Mouse (Mus musculus) liver, adult 2 months (tissue): ENCODE data around the gene Mrpl16. TPM values are rescaled to one million over a fixed set of nuclear protein-coding genes. Genes with fewer than 3 reads are reported as not detected.

Source experiments
- DNase-seq: peaks from one replicate; pipeline ENCODE4 v3.0.0-alpha.2; 2011; ENCODE audit warnings: low read depth, low spot score; ENCODE audit errors: extremely low read depth
- H3K27ac ChIP-seq: fragments of 200-500 bp; replicated peaks from 2 replicates; pipeline ENCODE4 v1.5.1; 2012; ENCODE audit warnings: low read depth, mild to moderate bottlenecking, control low read depth, inconsistent platforms, low read length; ENCODE audit not compliant: insufficient read depth
- H3K27me3 ChIP-seq: fragments of 200-500 bp; 2 replicates; pipeline ENCODE4 v1.6.1; 2012; ENCODE audit warnings: mild to moderate bottlenecking, moderate library complexity, low read length, inconsistent platforms; ENCODE audit not compliant: control insufficient read depth, insufficient read depth
- H3K36me3 ChIP-seq: fragments of 200-500 bp; 2 replicates; pipeline ENCODE4 v1.6.1; 2012; ENCODE audit warnings: low read length, inconsistent platforms; ENCODE audit not compliant: control insufficient read depth, insufficient read depth
- H3K4me1 ChIP-seq: fragments of 200-500 bp; 2 replicates; pipeline ENCODE4 v1.6.1; 2011; ENCODE audit warnings: low read length; ENCODE audit not compliant: control insufficient read depth, insufficient read depth
- H3K4me3 ChIP-seq: fragments of 200-500 bp; 2 replicates; pipeline ENCODE4 v1.5.1; 2011; ENCODE audit warnings: low read depth, mild to moderate bottlenecking, control low read depth, low read length, moderate library complexity; ENCODE audit not compliant: insufficient read depth
- H3K79me2 ChIP-seq: fragments of 200-500 bp; 2 replicates; pipeline ENCODE4 v1.6.1; 2012; ENCODE audit warnings: inconsistent platforms, mild to moderate bottlenecking, low read length, moderate library complexity; ENCODE audit not compliant: control insufficient read depth, insufficient read depth
- H3K9ac ChIP-seq: fragments of 200-500 bp; 2 replicates; pipeline ENCODE4 v1.6.1; 2012; ENCODE audit warnings: low read depth, mild to moderate bottlenecking, control low read depth, inconsistent platforms, low read length
- CTCF ChIP-seq: fragments of 200-500 bp; IDR thresholded peaks from 2 replicates; pipeline ENCODE4 v1.5.1; 2011; ENCODE audit warnings: low read depth, low read length, control low read depth
- POLR2A ChIP-seq: fragments of 200-500 bp; IDR thresholded peaks from 2 replicates; pipeline ENCODE4 v1.6.1; 2011; ENCODE audit warnings: low read length, control low read depth; ENCODE audit not compliant: insufficient read depth; ENCODE audit errors: extremely low read depth
- WGBS: fragments of 180-500 bp; shearing (Covaris S2); methylation state at CpG from one replicate; pipeline ENCODE4 v1.1.7; 2018; 5-methylcytosine and 5-hydroxymethylcytosine counted together
- polyA plus RNA-seq: library from polyadenylated mRNA; depleted of rRNA; stranded (reverse); fragments of >200 nt; gene quantifications from 2 replicates; pipeline ENCODE4 v1.2.3, GENCODE M21; 2012; rRNA removed
- total RNA-seq: library from RNA; depleted of rRNA; stranded (reverse); fragments of >200 nt; gene quantifications from 2 replicates; pipeline ENCODE4 v1.2.3, GENCODE M21; 2014; rRNA removed

Mrpl16 gene
- total and polyA plus RNA-seq, 2 experiments = 20.6 to 28.8 TPM

- peak overlapping the region; percentile 77 for H3K9ac ChIP-seq
- H3K27ac ChIP-seq = no peak overlapping the region
- no peaks in the 10 kb centered on the region for H3K36me3 ChIP-seq
- no peaks in the 10 kb centered on the region; the same call in 1 of the 2 replicates for H3K4me1 ChIP-seq
- peaks cover 7% of the 10 kb centered on the region; the same call in 1 of the 2 replicates for H3K27me3 ChIP-seq
- H3K79me2 ChIP-seq = no peaks in the 10 kb centered on the region
- WGBS = 1% methylated on average over 83 of the region's 83 CpGs
- no peak for DNase-seq
- TF ChIP-seq POLR2A (no peak), CTCF (no peak)
- peak overlapping the region; percentile 72 for H3K4me3 ChIP-seq
Observed at GRCm38 (mm10) chr19:11818199-11819142, 48.3 kb downstream of the Mrpl16 start.

- no peak for DNase-seq
- Histone ChIP-seq H3K27ac (no peak within 1 kb of the TSS), H3K9ac (peak within 1 kb of the TSS; percentile 77)
Observed at GRCm38 (mm10) chr19:11819143-11819700, 49.0 kb downstream of the Mrpl16 start, which contains the start of gene Stx3. Stx3 (minus strand) TSS chr19:11819403.

GRCm38 (mm10) chr19:11819800-11820199, 49.6 kb downstream of the Mrpl16 start:
- Histone ChIP-seq H3K9ac (no peak overlapping the region), H3K27ac (no peak overlapping the region), H3K79me2 (no peaks in the 10 kb centered on the region), H3K4me1 (no peaks in the 10 kb centered on the region; the same call in 1 of the 2 replicates), H3K27me3 (peaks cover 7% of the 10 kb centered on the region; the same call in 1 of the 2 replicates), H3K36me3 (no peaks in the 10 kb centered on the region), H3K4me3 (no peak overlapping the region)
- 6% methylated on average over 15 of the region's 15 CpGs for WGBS
- TF ChIP-seq CTCF = peak; percentile 67
- TF ChIP-seq POLR2A = no peak
- DNase-seq = no peak

More at GRCm38 (mm10) chr19:11819143-11819700, 49.0 kb downstream of the Mrpl16 start, which contains the start of gene Stx3:
- no peaks in the 10 kb centered on the region for H3K36me3 ChIP-seq
- H3K79me2 ChIP-seq = no peaks in the 10 kb centered on the region
- H3K4me1 ChIP-seq = no peaks in the 10 kb centered on the region; the same call in 1 of the 2 replicates
- 2% methylated on average over 20 of the region's 20 CpGs for WGBS
- peak within 1 kb of the TSS; percentile 72 for H3K4me3 ChIP-seq
- peaks cover 7% of the 10 kb centered on the region; the same call in 1 of the 2 replicates for H3K27me3 ChIP-seq
- no peak for TF ChIP-seq POLR2A
- no peak for TF ChIP-seq CTCF

GRCm38 (mm10) chr19:11820211-11820610, 50.0 kb downstream of the Mrpl16 start:
- Histone ChIP-seq H3K4me3 (no peak overlapping the region), H3K4me1 (no peaks in the 10 kb centered on the region; the same call in 1 of the 2 replicates), H3K27me3 (peaks cover 7% of the 10 kb centered on the region; the same call in 1 of the 2 replicates), H3K79me2 (no peaks in the 10 kb centered on the region), H3K36me3 (no peaks in the 10 kb centered on the region), H3K27ac (no peak overlapping the region), H3K9ac (no peak overlapping the region)
- TF ChIP-seq CTCF = no peak
- TF ChIP-seq POLR2A = no peak
- 33% methylated on average over 6 of the region's 6 CpGs for WGBS
- no peak for DNase-seq

DNA sequence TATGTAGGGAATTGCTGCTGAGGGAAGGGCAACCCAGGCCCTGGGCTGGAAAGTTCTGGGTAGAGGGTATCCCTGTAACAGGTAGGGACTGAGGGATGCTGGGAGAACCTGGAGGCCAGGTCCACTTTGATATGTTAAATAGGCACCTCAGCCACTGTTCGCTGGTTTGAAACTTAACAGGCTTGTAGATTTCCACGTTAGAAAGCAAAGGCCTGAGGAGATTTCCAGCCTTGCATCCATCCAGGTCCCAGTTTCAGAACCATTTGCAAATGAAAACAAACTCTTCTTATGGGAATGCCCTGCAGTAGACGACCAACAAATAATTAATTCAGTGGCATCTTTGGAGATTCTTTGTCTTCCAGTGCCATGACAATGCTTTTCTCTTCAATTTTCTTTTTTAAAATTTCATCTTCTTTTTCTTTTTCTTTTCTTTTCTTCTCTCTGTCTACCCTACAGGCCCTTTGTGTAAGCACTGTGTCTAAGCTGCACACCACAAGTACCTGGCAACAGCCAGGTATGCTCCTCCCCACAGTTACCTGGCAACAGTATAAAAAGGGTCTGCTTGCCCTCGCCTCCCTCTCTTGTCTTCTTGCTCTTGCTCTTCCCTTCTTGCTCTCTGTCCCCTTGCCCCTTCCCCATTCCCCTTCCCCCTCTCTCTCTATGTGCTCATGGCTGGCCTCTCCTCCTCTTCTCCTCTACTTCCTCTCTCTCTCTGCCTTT, 53.3 kb downstream of the Mrpl16 start:
- Histone ChIP-seq H3K9ac (no peak overlapping the region), H3K27ac (no peak overlapping the region), H3K79me2 (no peaks in the 10 kb centered on the region), H3K4me3 (no peak overlapping the region), H3K27me3 (peaks cover 4% of the 10 kb centered on the region; the same call in 1 of the 2 replicates), H3K36me3 (no peaks in the 10 kb centered on the region), H3K4me1 (no peaks in the 10 kb centered on the region)
- 62% methylated on average over 4 of the region's 4 CpGs for WGBS
- DNase-seq = no peak
- TF ChIP-seq CTCF (no peak), POLR2A (no peak)

Other genes starting within 250 kb of the Mrpl16 start
- 3.5 and 3.8 TPM in 2 replicates for gene Ms4a4d, start 233.6 kb upstream of the Mrpl16 start, total RNA-seq
- 3.9 and 7.1 TPM in 2 replicates for gene Ms4a4d, start 233.6 kb upstream of the Mrpl16 start, polyA plus RNA-seq
- 3.9 and 4.5 TPM in 2 replicates for gene Ms4a6d, start 165.5 kb upstream of the Mrpl16 start, total RNA-seq
- 0.82 and 0.85 TPM in 2 replicates for gene Ms4a6d, start 165.5 kb upstream of the Mrpl16 start, polyA plus RNA-seq
- gene Ms4a2, start 146.7 kb upstream of the Mrpl16 start, total RNA-seq = not detected in 2 replicates
- not detected in 2 replicates for gene Ms4a2, start 146.7 kb upstream of the Mrpl16 start, polyA plus RNA-seq
- not detected in 2 replicates for gene Ms4a3, start 129.5 kb upstream of the Mrpl16 start, total RNA-seq
- gene Ms4a3, start 129.5 kb upstream of the Mrpl16 start, polyA plus RNA-seq = not detected in 2 replicates
- gene Oosp2, start 109.8 kb upstream of the Mrpl16 start, total RNA-seq = not detected in 2 replicates
- not detected in 2 replicates for gene Oosp2, start 109.8 kb upstream of the Mrpl16 start, polyA plus RNA-seq
- not detected in 2 replicates for gene Oosp1, start 79.2 kb upstream of the Mrpl16 start, total RNA-seq
- not detected in 2 replicates for gene Oosp1, start 79.2 kb upstream of the Mrpl16 start, polyA plus RNA-seq
- gene Oosp3, start 73.3 kb upstream of the Mrpl16 start, total RNA-seq = not detected in 2 replicates
- not detected in 2 replicates for gene Oosp3, start 73.3 kb upstream of the Mrpl16 start, polyA plus RNA-seq
- not detected in 2 replicates for gene Gif, start 22.8 kb upstream of the Mrpl16 start, total RNA-seq
- not detected in 2 replicates for gene Gif, start 22.8 kb upstream of the Mrpl16 start, polyA plus RNA-seq
- 1.5 and 2.0 TPM in 2 replicates for gene Stx3, start 49.0 kb downstream of the Mrpl16 start, total RNA-seq
- 0.24 and 0.46 TPM in 2 replicates for gene Stx3, start 49.0 kb downstream of the Mrpl16 start, polyA plus RNA-seq
- gene Olfr1417, start 68.8 kb downstream of the Mrpl16 start, total RNA-seq = not detected in 2 replicates
- gene Olfr1417, start 68.8 kb downstream of the Mrpl16 start, polyA plus RNA-seq = not detected in 2 replicates
- not detected in 2 replicates for gene Olfr1418, start 90.7 kb downstream of the Mrpl16 start, total RNA-seq
- gene Olfr1418, start 90.7 kb downstream of the Mrpl16 start, polyA plus RNA-seq = not detected in 2 replicates
- gene Olfr1419, start 104.7 kb downstream of the Mrpl16 start, total RNA-seq = not detected in 2 replicates
- gene Olfr1419, start 104.7 kb downstream of the Mrpl16 start, polyA plus RNA-seq = not detected in 2 replicates
- not detected in 2 replicates for gene Olfr1420, start 116.2 kb downstream of the Mrpl16 start, total RNA-seq
- gene Olfr1420, start 116.2 kb downstream of the Mrpl16 start, polyA plus RNA-seq = not detected in 2 replicates
- gene Patl1, start 142.0 kb downstream of the Mrpl16 start, total RNA-seq = 2.8 and 4.4 TPM in 2 replicates
- 7.9 and 8.1 TPM in 2 replicates for gene Patl1, start 142.0 kb downstream of the Mrpl16 start, polyA plus RNA-seq
- 22.8 and 27.9 TPM in 2 replicates for gene Osbp, start 195.6 kb downstream of the Mrpl16 start, total RNA-seq
- gene Osbp, start 195.6 kb downstream of the Mrpl16 start, polyA plus RNA-seq = 13.4 and 14.1 TPM in 2 replicates